Mouse (Mus musculus) midbrain, postnatal 0 days (tissue): Measurements from ENCODE around the gene Urah. TPM values are rescaled to one million over a fixed set of nuclear protein-coding genes. Genes with fewer than 3 reads are reported as not detected.
A peak's percentile ranks its signal among the peaks of the same experiment; 100 is the strongest.

Experiments
- ATAC-seq: fragments of 200-750 bp; cut with Nextera tagmentation; 2 replicates; pipeline ENCODE4 v1.8.0; 2017; ENCODE audit warnings: moderate number of reproducible peaks, mild to moderate bottlenecking, moderate TSS enrichment, moderate library complexity; ENCODE audit not compliant: low FRiP score
- DNase-seq: peaks from one replicate; pipeline ENCODE4 v3.0.0-alpha.2; 2015; ENCODE audit warnings: low spot score
- H3K27ac ChIP-seq: fragments of 300-500 bp; sonication (generic); 2 replicates; pipeline ENCODE4 v1.5.1; 2014; ENCODE audit warnings: low read depth, mild to moderate bottlenecking, low read length, mixed read lengths
- H3K27me3 ChIP-seq: fragments of 300-500 bp; sonication (generic); 2 replicates; pipeline ENCODE4 v1.6.1; 2014; ENCODE audit warnings: low read length, control low read depth, mixed read lengths; ENCODE audit not compliant: insufficient read depth
- H3K36me3 ChIP-seq: fragments of 300-500 bp; sonication (generic); 2 replicates; pipeline ENCODE4 v1.6.1; 2014; ENCODE audit warnings: low read length, control low read depth, mixed read lengths; ENCODE audit not compliant: insufficient read depth
- H3K4me1 ChIP-seq: fragments of 300-500 bp; sonication (generic); 2 replicates; pipeline ENCODE4 v1.6.1; 2014; ENCODE audit warnings: mild to moderate bottlenecking, control low read depth, antibody characterized with exemption, low read length, mixed read lengths; ENCODE audit not compliant: insufficient read depth
- H3K4me2 ChIP-seq: fragments of 300-500 bp; sonication (generic); 2 replicates; pipeline ENCODE4 v1.6.1; 2014; ENCODE audit warnings: low read depth, mild to moderate bottlenecking, low read length, mixed read lengths; ENCODE audit not compliant: poor library complexity, severe bottlenecking
- H3K4me3 ChIP-seq: fragments of 300-500 bp; sonication (generic); 2 replicates; pipeline ENCODE4 v1.5.1; 2014; ENCODE audit warnings: low read depth, mild to moderate bottlenecking, low read length, moderate library complexity
- H3K9ac ChIP-seq: fragments of 300-500 bp; sonication (generic); replicated peaks from 2 replicates; pipeline ENCODE4 v1.6.1; 2014; ENCODE audit warnings: mild to moderate bottlenecking, low read length, moderate library complexity, mixed read lengths; ENCODE audit not compliant: poor library complexity, severe bottlenecking
- H3K9me3 ChIP-seq: fragments of 300-500 bp; sonication (generic); 2 replicates; pipeline ENCODE4 v1.6.1; 2016; ENCODE audit warnings: low read length, control low read depth
- CTCF ChIP-seq: IDR thresholded peaks from 2 replicates; pipeline ENCODE4 v1.5.1; 2016; ENCODE audit warnings: antibody characterized with exemption, mild to moderate bottlenecking
- WGBS: fragments of 180-500 bp; shearing (Covaris S2); extraction: QIAGEN DNeasy Blood & Tissue Kit; methylation state at CpG from one replicate; pipeline ENCODE4 v1.1.7; 2014; 5-methylcytosine and 5-hydroxymethylcytosine counted together
- polyA plus RNA-seq: library from polyadenylated mRNA; unstranded; fragments of >200 nt; fragmentation: Nextera tagmentation; extraction: Ambion mirVana; gene quantifications from 2 replicates; pipeline ENCODE4 v1.2.1, GENCODE M21; 2015
- total RNA-seq: library from RNA; depleted of rRNA; stranded (reverse); fragments of >200 nt; gene quantifications from 2 replicates; pipeline ENCODE4 v1.2.3, GENCODE M21; 2014

The Urah gene
- total and polyA plus RNA-seq, 2 experiments from 2014 or later, result 0.23 to 0.71 TPM

GRCm38 (mm10) chr7:140864761-140865160 is 29.9 kb downstream of the Urah start:
- no peak for DNase-seq
- peaks cover 60% of the 10 kb centered on the region for H3K36me3 ChIP-seq

GRCm38 (mm10) chr7:140874224-140874623 is 39.4 kb downstream of the Urah start:
- Histone ChIP-seq H3K9ac (no peak overlapping the region; the same call in 1 of the 2 replicates), H3K27ac (no peak overlapping the region), H3K4me3 (no peak overlapping the region), H3K27me3 (no peaks in the 10 kb centered on the region), H3K4me2 (no peak overlapping the region), H3K4me1 (no peaks in the 10 kb centered on the region), H3K36me3 (peaks cover 32% of the 10 kb centered on the region), H3K9me3 (no peaks in the 10 kb centered on the region)
- WGBS, result 83% methylated on average over 4 of the region's 4 CpGs
- no peak for DNase-seq
- no peak for TF ChIP-seq CTCF
- ATAC-seq, result no peak

More at GRCm38 (mm10) chr7:140864761-140865160, 29.9 kb downstream of the Urah start:
- Histone ChIP-seq H3K27me3 (no peaks in the 10 kb centered on the region), H3K4me1 (no peaks in the 10 kb centered on the region), H3K4me2 (no peak overlapping the region), H3K27ac (no peak overlapping the region), H3K9ac (no peak overlapping the region), H3K4me3 (no peak overlapping the region), H3K9me3 (no peaks in the 10 kb centered on the region)
- no peak for ATAC-seq
- WGBS, result 83% methylated on average over 12 of the region's 12 CpGs
- TF ChIP-seq CTCF, result no peak

DNA sequence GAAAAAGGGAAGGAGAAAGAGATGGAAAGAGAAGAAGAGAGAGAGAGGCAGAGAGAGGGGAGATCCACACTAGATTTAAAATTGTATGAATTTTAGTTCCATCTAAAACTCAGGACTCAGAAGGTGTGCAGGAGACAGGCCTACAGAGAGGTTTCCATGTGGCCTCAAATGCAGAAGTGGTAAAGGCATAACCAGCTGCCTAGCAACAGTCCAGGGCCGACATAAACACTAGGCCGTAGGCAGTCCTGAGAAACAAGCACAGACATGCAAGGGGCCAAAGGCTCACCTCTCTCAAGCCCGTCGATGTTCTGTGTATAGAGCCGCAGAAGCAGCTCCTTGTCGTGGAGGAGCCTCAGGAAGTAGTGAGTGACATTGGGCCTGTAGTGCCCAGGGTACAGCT is 42.5 kb downstream of the Urah start:
- Histone ChIP-seq H3K4me3 (no peak overlapping the region), H3K4me2 (no peak overlapping the region), H3K36me3 (peaks cover 30% of the 10 kb centered on the region), H3K27me3 (no peaks in the 10 kb centered on the region), H3K9me3 (no peaks in the 10 kb centered on the region), H3K9ac (no peak overlapping the region), H3K4me1 (no peaks in the 10 kb centered on the region), H3K27ac (no peak overlapping the region)
- WGBS, result 92% methylated on average over 6 of the region's 6 CpGs
- DNase-seq, result no peak
- no peak for ATAC-seq
- no peak for TF ChIP-seq CTCF

DNA sequence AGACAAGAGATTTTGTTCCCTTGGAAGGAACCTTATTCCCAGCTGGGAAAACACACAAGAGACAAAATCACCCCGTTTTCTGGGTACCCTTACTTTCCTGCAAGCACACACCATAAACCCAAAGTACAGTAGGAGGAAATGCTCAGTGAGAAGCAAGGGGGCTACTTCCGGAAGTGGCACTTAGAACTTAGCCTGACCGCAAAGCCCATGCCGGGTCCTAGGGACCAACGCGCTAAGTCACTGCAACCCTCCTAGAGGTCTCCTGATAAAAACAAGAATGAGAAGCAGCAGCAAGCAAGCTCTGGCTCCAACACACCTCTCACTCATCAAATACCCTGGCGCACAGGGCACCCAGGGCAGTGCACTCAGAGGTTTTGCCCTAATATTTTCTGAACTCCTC is 44.5 kb downstream of the Urah start:
- Histone ChIP-seq H3K36me3 (peaks cover 23% of the 10 kb centered on the region), H3K4me3 (no peak overlapping the region), H3K4me2 (no peak overlapping the region), H3K4me1 (0 out of 2 replicates have a peak, but pooled peaks cover 4% of the 10 kb centered on the region), H3K9me3 (no peaks in the 10 kb centered on the region), H3K27me3 (no peaks in the 10 kb centered on the region), H3K27ac (no peak overlapping the region), H3K9ac (no peak overlapping the region)
- DNase-seq (no peak), ATAC-seq (no peak)
- TF ChIP-seq CTCF, result no peak
- 91% methylated on average over 7 of the region's 7 CpGs for WGBS

GRCm38 (mm10) chr7:140880419-140880818 is 45.6 kb downstream of the Urah start:
- H3K4me1 ChIP-seq, result 0 out of 2 replicates have a peak, but pooled peaks cover 4% of the 10 kb centered on the region
- 83% methylated on average over 3 of the region's 3 CpGs for WGBS
- no peaks in the 10 kb centered on the region for H3K9me3 ChIP-seq
- no peak for TF ChIP-seq CTCF
- no peak for ATAC-seq
- no peak overlapping the region for H3K27ac ChIP-seq
- no peak overlapping the region for H3K9ac ChIP-seq
- DNase-seq, result no peak
- H3K4me2 ChIP-seq, result no peak overlapping the region
- H3K27me3 ChIP-seq, result no peaks in the 10 kb centered on the region
- H3K36me3 ChIP-seq, result peaks cover 15% of the 10 kb centered on the region
- H3K4me3 ChIP-seq, result no peak overlapping the region

- 22% methylated on average over 8 of the region's 8 CpGs for whole genome bisulfite sequencing
Observed at GRCm38 (mm10) chr7:140880865-140881515, 46.2 kb downstream of the Urah start.

More at GRCm38 (mm10) chr7:140880865-140881515, 46.2 kb downstream of the Urah start:
- Histone ChIP-seq H3K4me1 (0 out of 2 replicates have a peak, but pooled peaks cover 4% of the 10 kb centered on the region), H3K4me3 (peak overlapping the region; percentile 81), H3K9ac (peak overlapping the region; percentile 94), H3K36me3 (0 out of 2 replicates have a peak, but pooled peaks cover 13% of the 10 kb centered on the region), H3K27ac (peak overlapping the region; percentile 89; the same call in 1 of the 2 replicates), H3K27me3 (no peaks in the 10 kb centered on the region), H3K9me3 (no peaks in the 10 kb centered on the region), H3K4me2 (peak overlapping the region; percentile 74)
- TF ChIP-seq CTCF, result no peak
- ATAC-seq, result no peak
- no peak for DNase-seq
